Mouse (Mus musculus) olfactory bulb, adult 2 months (tissue): ENCODE results near the gene Eipr1. TPM values are rescaled to one million over a fixed set of nuclear protein-coding genes. Genes with fewer than 3 reads are reported as not detected.
"Not testable (repeated sequence)": the region's sequence is repeated elsewhere in the genome, so short reads cannot be mapped to it uniquely, and the experiment has no call there.

ENCODE experiments used
- H3K27ac ChIP-seq: fragments of 200-500 bp; 2 replicates; pipeline ENCODE4 v1.5.1; 2012; ENCODE audit warnings: low read depth, low read length; ENCODE audit not compliant: insufficient read depth
- H3K4me1 ChIP-seq: fragments of 200-500 bp; 2 replicates; pipeline ENCODE4 v1.6.1; 2012; ENCODE audit warnings: low read length; ENCODE audit not compliant: control insufficient read depth, insufficient read depth
- H3K4me3 ChIP-seq: fragments of 200-500 bp; 2 replicates; pipeline ENCODE4 v1.5.1; 2012; ENCODE audit warnings: mild to moderate bottlenecking, low read depth, low read length, moderate library complexity; ENCODE audit not compliant: insufficient read depth
- CTCF ChIP-seq: fragments of 200-500 bp; IDR thresholded peaks from 2 replicates; pipeline ENCODE4 v1.5.1; 2012; ENCODE audit warnings: low read depth, mild to moderate bottlenecking, low read length, moderate library complexity; ENCODE audit not compliant: insufficient read depth
- POLR2A ChIP-seq: fragments of 200-500 bp; IDR thresholded peaks from 2 replicates; pipeline ENCODE4 v1.6.1; 2012; ENCODE audit warnings: mild to moderate bottlenecking, low read depth, low read length, moderate library complexity; ENCODE audit not compliant: insufficient read depth
- WGBS: fragments of 180-500 bp; shearing (Covaris S2); methylation state at CpG from one replicate; pipeline ENCODE4 v1.1.7; 2018; 5-methylcytosine and 5-hydroxymethylcytosine counted together
- polyA plus RNA-seq: library from polyadenylated mRNA; stranded (reverse); fragments of >200 nt; gene quantifications from 2 replicates; pipeline ENCODE4 v1.2.4, GENCODE M21; 2012; ENCODE audit warnings: low replicate concordance; ENCODE audit not compliant: missing spikeins, insufficient read depth, insufficient read length

Gene Eipr1
- polyA plus RNA-seq, 1 experiment, result not detected

- H3K4me1 ChIP-seq, result peaks cover 11% of the 10 kb centered on the region
- H3K27ac ChIP-seq, result no peak overlapping the region
- H3K4me3 ChIP-seq, result no peak overlapping the region
- WGBS, result 95% methylated on average over 6 of the region's 6 CpGs
- TF ChIP-seq POLR2A (no peak), CTCF (no peak)
These were observed 153.9 kb downstream of the Eipr1 start for GRCm38 (mm10) chr12:28905486-28905885.

DNA sequence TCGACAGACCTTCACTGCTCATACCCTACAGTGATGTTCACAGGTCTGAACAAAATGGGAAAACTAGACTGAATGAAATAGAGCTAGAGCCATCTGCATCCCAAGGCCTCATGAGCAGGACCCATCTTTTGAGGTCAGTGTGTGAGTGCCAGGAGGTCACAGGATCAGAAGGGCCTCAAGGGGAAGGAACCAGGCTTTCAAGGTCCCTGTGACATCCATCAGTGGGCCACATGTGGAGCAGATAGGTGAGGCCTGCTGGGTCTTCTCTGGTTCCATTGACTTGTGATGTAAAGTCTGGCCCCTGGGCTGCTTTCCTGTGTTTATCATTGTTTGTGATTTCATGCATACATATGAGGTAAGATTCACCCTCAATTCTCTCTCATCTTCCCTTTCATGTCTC, 154.4 kb downstream of the Eipr1 start:
- TF ChIP-seq CTCF (no peak), POLR2A (no peak)
- H3K4me1 ChIP-seq, result peaks cover 11% of the 10 kb centered on the region
- H3K27ac ChIP-seq, result no peak overlapping the region
- 98% methylated on average over 1 of the region's 1 CpGs for WGBS
- H3K4me3 ChIP-seq, result no peak overlapping the region

GRCm38 (mm10) chr12:28906809-28907297, 155.2 kb downstream of the Eipr1 start:
- Histone ChIP-seq H3K27ac (peak overlapping the region; percentile 53), H3K4me3 (no peak overlapping the region), H3K4me1 (peaks cover 11% of the 10 kb centered on the region)
- 10% methylated on average over 7 of the region's 7 CpGs for WGBS
- TF ChIP-seq CTCF, result no peak

DNA sequence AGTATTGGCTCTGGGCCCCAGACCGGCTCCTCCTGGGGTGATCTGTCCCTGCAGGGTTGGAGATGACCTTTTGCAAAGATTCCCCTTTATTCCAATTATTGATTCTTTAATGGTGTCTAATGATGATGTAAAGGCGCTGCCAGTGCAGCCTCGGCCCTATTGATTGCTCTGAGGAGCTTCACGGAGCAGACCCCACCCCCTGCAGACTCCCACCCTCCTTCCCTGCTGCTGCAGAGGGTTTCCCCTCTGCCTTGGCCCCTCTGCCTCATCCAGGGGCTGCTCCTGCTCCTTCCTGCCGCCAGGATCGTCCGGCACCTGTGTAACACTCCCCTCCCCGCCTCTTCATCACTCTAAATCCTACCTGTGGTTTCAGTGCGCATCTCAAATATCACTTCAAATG, 156.2 kb downstream of the Eipr1 start:
- peaks cover 11% of the 10 kb centered on the region for H3K4me1 ChIP-seq
- no peak overlapping the region for H3K4me3 ChIP-seq
- 72% methylated on average over 9 of the region's 9 CpGs for WGBS
- no peak overlapping the region for H3K27ac ChIP-seq
- TF ChIP-seq POLR2A (no peak), CTCF (no peak)

DNA sequence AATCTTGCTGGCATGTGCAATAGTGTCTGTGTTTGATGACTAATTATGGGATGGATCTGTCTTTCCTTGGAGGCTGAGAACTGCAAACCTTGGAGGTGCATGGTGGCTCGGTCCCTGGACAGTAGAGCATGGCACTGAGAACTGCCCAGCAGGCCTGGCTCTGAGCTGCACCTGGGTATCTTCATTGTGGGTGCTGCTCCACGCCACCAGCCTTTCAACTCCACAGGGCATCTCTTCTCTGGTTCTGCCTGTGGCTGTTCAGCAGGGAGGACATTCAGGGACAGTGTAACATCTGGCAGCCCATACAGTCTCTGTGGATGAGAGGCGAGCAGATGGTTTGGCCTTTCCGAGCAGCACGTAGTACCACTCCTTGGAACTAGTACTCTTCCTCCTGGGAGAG, 158.2 kb downstream of the Eipr1 start:
- no peak overlapping the region for H3K4me3 ChIP-seq
- H3K4me1 ChIP-seq, result peaks cover 11% of the 10 kb centered on the region
- TF ChIP-seq CTCF (no peak), POLR2A (no peak)
- 84% methylated on average over 5 of the region's 5 CpGs for WGBS
- H3K27ac ChIP-seq, result no peak overlapping the region

DNA sequence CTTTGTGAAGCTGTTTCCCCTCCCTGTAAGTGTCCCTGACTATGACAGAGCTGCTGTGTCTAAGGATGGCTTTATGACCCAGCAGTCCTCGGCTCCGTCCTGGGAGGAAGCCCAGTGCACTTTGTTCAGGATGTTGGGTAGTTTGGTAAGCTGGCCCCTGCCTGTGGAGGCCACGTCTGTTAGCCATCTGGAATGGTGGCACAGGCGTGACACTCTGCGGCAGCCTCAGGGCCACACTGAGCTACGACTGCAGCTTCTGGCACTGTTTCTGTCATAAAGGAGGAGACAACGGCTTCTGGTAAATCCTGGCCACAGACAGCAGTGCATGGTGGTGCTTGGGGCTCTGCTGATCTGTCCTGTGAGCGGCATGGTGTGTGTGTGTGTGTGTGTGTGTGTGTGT, 159.0 kb downstream of the Eipr1 start:
- no peak overlapping the region for H3K27ac ChIP-seq
- TF ChIP-seq POLR2A (no peak), CTCF (no peak)
- peaks cover 11% of the 10 kb centered on the region for H3K4me1 ChIP-seq
- no peak overlapping the region for H3K4me3 ChIP-seq
- WGBS, result 69% methylated on average over 8 of the region's 8 CpGs

DNA sequence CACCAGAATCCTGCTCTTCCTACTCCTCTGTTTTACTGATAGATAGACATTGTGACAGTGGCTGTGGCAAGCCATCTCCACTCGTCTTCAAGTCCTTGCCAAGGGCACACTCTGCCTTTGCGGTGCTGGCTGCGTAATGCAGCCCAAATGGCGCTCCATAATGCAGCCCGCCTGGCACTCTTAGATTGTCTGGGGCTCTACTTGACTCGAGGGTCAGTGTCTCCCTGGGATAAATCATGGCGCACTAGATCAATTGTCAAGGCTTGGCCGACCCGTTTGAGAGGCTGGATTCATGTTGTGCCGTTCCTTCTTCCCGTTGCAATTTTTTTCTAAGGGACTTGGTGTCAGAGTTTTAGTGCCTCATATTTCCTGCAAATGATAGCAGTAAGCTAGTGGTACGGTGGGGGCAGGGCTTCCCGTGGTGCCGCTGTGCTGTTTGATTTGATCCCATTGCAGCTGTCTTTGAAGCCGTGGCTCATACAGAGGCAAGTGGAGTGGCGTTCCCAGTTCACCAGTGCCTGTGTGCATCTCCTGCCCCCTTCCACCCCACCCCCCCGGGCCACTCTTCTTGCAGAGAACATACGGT, 160.8 kb downstream of the Eipr1 start:
- WGBS, result 85% methylated on average over 18 of the region's 18 CpGs
- no peak for TF ChIP-seq CTCF
- TF ChIP-seq POLR2A, result no peak
- peaks cover 7% of the 10 kb centered on the region; the same call in 1 of the 2 replicates for H3K4me1 ChIP-seq
- no peak overlapping the region for H3K4me3 ChIP-seq
- H3K27ac ChIP-seq, result no peak overlapping the region

DNA sequence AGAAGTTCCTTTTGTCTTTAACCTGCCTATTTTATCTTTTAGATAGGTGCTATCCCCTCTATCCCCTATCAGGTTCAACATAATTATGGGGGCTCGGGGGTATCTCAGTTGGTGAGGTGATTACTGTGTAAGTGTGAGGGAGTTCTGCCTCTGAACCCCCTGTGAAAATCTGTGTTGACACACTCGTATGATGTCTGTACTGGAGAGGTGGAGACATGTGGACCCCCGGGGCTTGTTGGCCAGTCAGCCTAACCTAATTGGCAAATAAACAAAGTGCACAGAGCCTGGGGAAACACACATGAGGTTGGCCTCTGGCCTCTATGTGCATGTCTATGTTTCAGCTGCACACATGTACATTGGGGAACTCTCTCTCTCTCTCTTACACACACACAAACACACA, 161.5 kb downstream of the Eipr1 start:
- Histone ChIP-seq H3K27ac (no peak overlapping the region), H3K4me1 (peaks cover 3% of the 10 kb centered on the region; the same call in 1 of the 2 replicates), H3K4me3 (no peak overlapping the region)
- 76% methylated on average over 3 of the region's 3 CpGs for WGBS
- TF ChIP-seq CTCF, result no peak
- no peak for TF ChIP-seq POLR2A

DNA sequence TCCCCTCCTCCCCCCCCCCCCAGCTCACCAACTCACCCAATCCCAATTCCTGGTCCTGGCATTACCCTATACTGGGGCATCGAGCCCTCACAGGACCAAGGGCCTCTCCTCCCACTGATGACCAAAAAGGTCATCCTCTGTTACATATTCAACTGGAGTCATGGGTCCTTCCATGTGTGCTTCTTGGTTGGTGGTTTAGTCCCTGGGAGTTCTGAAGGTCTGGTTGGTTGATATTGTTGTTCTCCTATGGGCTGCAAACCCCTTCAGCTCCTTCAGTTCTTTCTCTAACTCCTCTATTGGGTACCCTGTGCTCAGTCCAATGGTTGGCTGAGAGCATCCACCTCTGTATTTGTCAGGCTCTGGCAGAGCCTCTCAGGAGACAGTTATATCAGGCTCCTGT, 162.5 kb downstream of the Eipr1 start:
- not testable (repeated sequence) for H3K4me3 ChIP-seq, H3K4me1 ChIP-seq, H3K27ac ChIP-seq
- 89% methylated on average over 1 of the region's 1 CpGs for WGBS

Other genes with a start within 250 kb of the Eipr1 start
- gene Dcdc2c, start 199.4 kb upstream of the Eipr1 start, polyA plus RNA-seq, result not detected in 2 replicates
- not detected in 2 replicates for gene Allc, start 169.3 kb upstream of the Eipr1 start, polyA plus RNA-seq
- gene Colec11, start 128.4 kb upstream of the Eipr1 start, polyA plus RNA-seq, result not detected in 2 replicates
- gene Rps7, start 115.8 kb upstream of the Eipr1 start, polyA plus RNA-seq, result not detected in 2 replicates
- gene Rnaseh1, start 102.2 kb upstream of the Eipr1 start, polyA plus RNA-seq, result not detected in 2 replicates
- gene Adi1, start 76.6 kb upstream of the Eipr1 start, polyA plus RNA-seq, result not detected in 2 replicates
- not detected in 2 replicates for gene Trappc12, start 1.3 kb upstream of the Eipr1 start, polyA plus RNA-seq